Mouse (Mus musculus): ENCODE measurements at regions not wholly inside any gene's neighbourhood (a gene's known extent, or its start where the extent isn't known, plus 50 kb on each side); places are given as distances from the start of the nearest gene placed in this dataset.

DNA sequence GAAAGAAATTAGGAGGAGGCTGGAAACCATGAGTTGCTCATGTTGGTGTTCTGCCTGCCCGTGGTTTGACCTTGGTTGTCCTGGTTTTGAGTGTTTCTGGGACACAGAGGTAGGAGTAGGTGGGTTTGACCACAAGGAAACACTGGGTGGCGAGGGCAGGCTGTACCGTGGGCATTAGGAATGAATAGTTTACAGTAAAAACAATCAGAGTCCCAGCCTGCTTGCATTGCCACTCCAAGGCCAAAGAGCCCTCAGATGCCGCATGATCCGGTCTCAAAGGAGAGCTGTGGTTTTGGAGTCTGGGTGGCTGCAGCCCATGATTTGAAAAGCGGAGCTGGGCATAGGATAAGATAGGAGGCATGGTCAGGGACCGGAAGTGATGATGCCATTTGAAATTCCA is 212.0 kb downstream of the 4933412E24Rik start:
- DNase-seq: no peak
- Histone ChIP-seq H3K4me3 (replicated peaks; ENCODE audit: extremely low read depth, low read depth, low read length) (no peak overlapping the region), H3K4me1 (ENCODE audit: control insufficient read depth, insufficient read depth, low read length) (0 out of 2 replicates have a peak, but pooled peaks cover 2% of the 10 kb centered on the region)
- TF ChIP-seq POLR2A (IDR thresholded peaks at IDR 0.05; ENCODE audit: borderline replicate concordance, extremely low read depth, low read depth, low read length) (no peak), CTCF (IDR thresholded peaks at IDR 0.05; ENCODE audit: insufficient read depth, low read length) (no peak)
- WGBS: 67% methylated on average over 7 of the region's 7 CpGs

DNA sequence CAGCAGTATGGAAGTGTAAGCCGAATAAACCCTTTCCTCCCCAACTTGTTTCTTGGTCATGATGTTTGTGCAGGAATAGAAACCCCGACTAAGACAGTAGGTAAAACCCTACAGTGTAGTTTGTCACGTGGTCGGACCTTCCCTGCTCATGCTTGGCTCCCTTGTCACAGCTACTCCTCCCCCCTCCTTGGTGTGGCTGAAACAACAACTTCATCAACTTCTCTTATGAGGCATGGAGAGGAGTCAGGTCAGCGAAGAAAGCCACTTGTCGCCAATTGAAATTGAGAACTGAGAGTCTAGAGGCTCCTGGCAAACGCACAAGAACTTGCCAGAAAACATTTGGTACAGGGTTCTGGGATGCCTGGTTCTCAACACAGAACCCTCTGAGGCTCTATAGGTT is 214.1 kb downstream of the 4933412E24Rik start:
- DNase-seq: peak; percentile 30
- Histone ChIP-seq H3K4me3 (replicated peaks; ENCODE audit: extremely low read depth, low read depth, low read length) (no peak overlapping the region), H3K4me1 (ENCODE audit: control insufficient read depth, insufficient read depth, low read length) (0 out of 2 replicates have a peak, but pooled peaks cover 2% of the 10 kb centered on the region)
- 68% methylated on average over 7 of the region's 7 CpGs for WGBS
- TF ChIP-seq POLR2A (IDR thresholded peaks at IDR 0.05; ENCODE audit: borderline replicate concordance, extremely low read depth, low read depth, low read length) (no peak), CTCF (IDR thresholded peaks at IDR 0.05; ENCODE audit: insufficient read depth, low read length) (no peak)

DNA sequence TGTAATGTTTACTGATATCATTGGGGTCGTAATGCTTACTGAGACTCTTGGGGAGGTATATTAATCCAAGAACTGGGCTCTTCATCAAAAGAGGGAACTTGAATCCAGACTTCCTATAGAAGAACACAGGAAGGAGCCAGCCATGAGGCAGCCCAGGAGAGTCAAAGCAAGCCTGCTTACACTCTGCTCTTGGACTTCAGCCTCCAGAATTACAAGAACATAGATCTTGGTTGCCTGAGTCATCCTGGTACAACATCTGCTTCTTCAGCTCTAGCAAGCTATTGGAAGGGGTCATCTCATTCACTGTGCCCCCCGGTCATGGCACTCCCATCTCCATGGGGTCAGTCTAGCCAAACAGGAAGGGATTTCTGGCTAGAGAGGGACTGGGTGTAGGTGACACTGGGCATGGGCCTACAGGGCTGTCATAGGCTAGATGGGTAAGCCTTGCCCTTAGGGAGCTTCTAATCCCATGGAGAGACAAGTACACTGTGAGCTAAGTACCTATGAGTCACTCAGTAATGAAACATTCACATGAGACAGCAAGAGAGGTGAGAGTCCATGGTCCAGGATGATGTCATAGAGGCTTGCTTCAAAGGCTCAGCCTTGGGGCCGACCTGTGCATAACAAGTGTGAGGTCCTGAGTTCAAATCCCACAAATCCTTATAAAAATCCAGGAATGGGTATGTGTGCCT is 217.1 kb downstream of the 4933412E24Rik start:
- Histone ChIP-seq H3K4me3 (replicated peaks; ENCODE audit: extremely low read depth, low read depth, low read length) (no peak overlapping the region), H3K4me1 (ENCODE audit: control insufficient read depth, insufficient read depth, low read length) (no peaks in the 10 kb centered on the region)
- no peak for TF ChIP-seq POLR2A (IDR thresholded peaks at IDR 0.05; ENCODE audit: borderline replicate concordance, extremely low read depth, low read depth, low read length)
- TF ChIP-seq CTCF (IDR thresholded peaks at IDR 0.05; ENCODE audit: insufficient read depth, low read length): no peak
- no peak for DNase-seq
- 83% methylated on average over 3 of the region's 3 CpGs for WGBS

DNA sequence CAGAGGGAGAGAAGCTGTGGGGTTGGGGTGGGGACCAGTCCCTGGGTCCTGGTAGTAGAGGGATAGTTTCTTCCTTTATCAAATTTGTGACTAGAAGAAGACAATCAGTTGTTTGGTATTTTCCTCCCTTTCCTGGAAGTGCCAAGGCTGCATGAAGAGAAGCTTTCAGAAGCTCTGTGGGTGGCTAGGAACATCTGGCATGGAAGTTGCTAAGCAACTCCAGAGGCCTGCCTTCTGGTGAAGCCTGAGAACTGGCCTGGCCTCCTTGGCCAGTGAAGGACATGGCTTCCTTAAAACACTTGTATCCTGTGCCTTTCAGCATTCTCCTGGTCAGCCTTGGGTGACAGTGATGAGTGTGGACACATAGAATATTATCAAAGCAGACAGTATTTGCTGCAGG is 217.9 kb downstream of the 4933412E24Rik start:
- H3K4me1 ChIP-seq (ENCODE audit: control insufficient read depth, insufficient read depth, low read length): no peaks in the 10 kb centered on the region
- TF ChIP-seq POLR2A (IDR thresholded peaks at IDR 0.05; ENCODE audit: borderline replicate concordance, extremely low read depth, low read depth, low read length) (no peak), CTCF (IDR thresholded peaks at IDR 0.05; ENCODE audit: insufficient read depth, low read length) (no peak)
- DNase-seq: no peak

DNA sequence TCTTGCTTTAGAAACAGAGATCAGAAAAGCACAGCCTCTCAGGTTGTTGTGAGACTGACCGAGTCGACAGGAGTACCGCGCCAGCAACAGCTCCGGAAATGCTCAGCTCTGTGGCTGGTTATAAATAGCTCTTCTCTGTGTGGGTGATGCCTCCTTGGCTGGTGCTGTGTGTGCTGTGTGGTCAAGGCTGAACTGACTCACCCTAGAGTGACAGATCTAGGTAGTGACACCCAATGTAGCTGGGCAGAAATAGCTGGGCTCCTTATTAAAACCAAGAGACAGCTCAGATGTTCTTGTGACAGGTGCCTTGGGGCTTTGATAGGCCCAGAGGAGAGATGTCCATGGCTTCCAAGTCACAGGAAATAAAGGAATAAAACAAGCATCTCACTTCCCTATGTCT is 220.7 kb downstream of the 4933412E24Rik start:
- no peak overlapping the region for H3K4me3 ChIP-seq (replicated peaks; ENCODE audit: extremely low read depth, low read depth, low read length)
- 43% methylated on average over 5 of the region's 5 CpGs for WGBS
- TF ChIP-seq CTCF (IDR thresholded peaks at IDR 0.05; ENCODE audit: insufficient read depth, low read length): no peak
- no peak for TF ChIP-seq POLR2A (IDR thresholded peaks at IDR 0.05; ENCODE audit: borderline replicate concordance, extremely low read depth, low read depth, low read length)
- no peaks in the 10 kb centered on the region for H3K4me1 ChIP-seq (ENCODE audit: control insufficient read depth, insufficient read depth, low read length)
- no peak for DNase-seq

More for the DNA sequence above, 217.9 kb downstream of the 4933412E24Rik start:
- no peak overlapping the region for H3K4me3 ChIP-seq (replicated peaks; ENCODE audit: extremely low read depth, low read depth, low read length)

DNA sequence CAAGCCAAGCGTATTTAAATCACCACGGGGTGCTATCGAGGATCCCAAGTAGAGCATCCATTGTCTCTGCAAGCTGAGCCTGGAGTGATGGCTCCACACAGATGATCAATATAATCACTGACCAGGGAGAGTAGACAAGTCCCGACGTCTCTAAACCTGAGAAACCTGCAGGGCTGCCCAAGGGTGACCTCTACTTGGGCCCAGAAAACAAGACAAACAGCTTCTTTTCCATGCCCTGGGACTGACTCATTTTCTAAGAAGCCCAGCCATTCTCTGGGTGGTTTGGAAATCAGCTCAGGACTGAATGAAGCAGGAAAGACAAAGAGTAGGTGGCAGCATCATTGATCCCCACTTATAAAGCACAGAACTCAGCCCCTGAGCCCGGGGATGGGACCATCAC is 221.5 kb downstream of the 4933412E24Rik start:
- Histone ChIP-seq H3K4me3 (replicated peaks; ENCODE audit: extremely low read depth, low read depth, low read length) (no peak overlapping the region), H3K4me1 (ENCODE audit: control insufficient read depth, insufficient read depth, low read length) (no peaks in the 10 kb centered on the region)
- no peak for TF ChIP-seq POLR2A (IDR thresholded peaks at IDR 0.05; ENCODE audit: borderline replicate concordance, extremely low read depth, low read depth, low read length)
- no peak for TF ChIP-seq CTCF (IDR thresholded peaks at IDR 0.05; ENCODE audit: insufficient read depth, low read length)
- no peak for DNase-seq
- 83% methylated on average over 6 of the region's 6 CpGs for WGBS

DNA sequence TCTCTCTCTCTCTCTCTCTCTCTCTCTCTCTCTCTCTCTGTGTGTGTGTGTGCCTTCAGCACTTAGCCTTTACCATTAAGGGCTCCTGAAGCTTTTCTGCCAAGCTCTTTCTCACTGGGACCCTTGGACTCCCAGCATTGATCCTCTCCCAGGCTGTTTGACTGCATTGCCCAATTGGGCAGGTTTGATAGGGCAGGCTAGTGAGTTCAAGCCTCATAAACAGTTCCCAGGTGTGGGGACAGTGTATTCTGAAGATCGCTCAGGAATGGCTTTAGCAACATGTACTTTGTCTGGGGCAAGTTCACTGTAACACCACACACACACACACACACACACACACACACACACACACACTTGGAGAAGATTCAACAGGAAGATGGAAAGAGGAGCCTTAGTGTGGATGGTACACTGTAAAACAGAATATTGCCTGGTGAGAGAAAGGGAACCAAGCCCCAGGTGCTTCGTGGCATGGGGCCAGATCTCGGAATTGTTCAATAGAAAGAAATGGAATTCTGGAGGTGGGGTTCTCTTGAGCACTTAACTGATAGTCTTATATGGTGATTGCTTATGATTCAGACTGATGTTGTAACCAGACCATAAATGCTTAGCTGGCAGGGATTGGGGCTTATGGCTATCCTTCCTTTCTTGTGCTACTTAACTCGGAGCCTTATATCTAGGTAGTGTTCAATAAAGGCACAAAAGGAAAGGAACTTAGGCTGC is 229.5 kb downstream of the 4933412E24Rik start:
- no peak for DNase-seq
- H3K4me3 ChIP-seq (replicated peaks; ENCODE audit: extremely low read depth, low read depth, low read length): no peak overlapping the region
- no peak for TF ChIP-seq POLR2A (IDR thresholded peaks at IDR 0.05; ENCODE audit: borderline replicate concordance, extremely low read depth, low read depth, low read length)
- TF ChIP-seq CTCF (IDR thresholded peaks at IDR 0.05; ENCODE audit: insufficient read depth, low read length): no peak
- peaks cover 3% of the 10 kb centered on the region; the same call in 1 of the 2 replicates for H3K4me1 ChIP-seq (ENCODE audit: control insufficient read depth, insufficient read depth, low read length)
- WGBS: 71% methylated on average over 4 of the region's 4 CpGs

DNA sequence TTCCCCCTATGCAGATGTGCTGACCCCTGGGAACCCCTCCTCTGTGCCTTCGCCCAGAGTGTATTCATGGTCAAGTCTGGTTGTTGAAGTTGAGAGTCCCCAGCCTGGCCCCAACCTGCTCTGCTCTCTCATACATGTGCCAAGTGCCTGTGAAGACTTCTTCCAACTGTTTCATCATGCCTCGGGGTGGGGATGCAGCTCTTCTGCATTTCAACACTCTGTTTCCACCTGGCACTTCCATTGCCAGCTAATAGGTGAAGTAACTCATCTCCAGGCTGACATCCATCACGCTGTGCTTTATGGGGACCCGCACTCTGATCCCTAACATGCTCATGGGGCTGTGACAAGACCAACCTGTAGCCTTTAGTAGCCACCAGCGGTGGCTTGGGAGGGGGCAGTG is 230.4 kb downstream of the 4933412E24Rik start:
- no peak overlapping the region for H3K4me3 ChIP-seq (replicated peaks; ENCODE audit: extremely low read depth, low read depth, low read length)
- TF ChIP-seq POLR2A (IDR thresholded peaks at IDR 0.05; ENCODE audit: borderline replicate concordance, extremely low read depth, low read depth, low read length) (no peak), CTCF (IDR thresholded peaks at IDR 0.05; ENCODE audit: insufficient read depth, low read length) (no peak)
- H3K4me1 ChIP-seq (ENCODE audit: control insufficient read depth, insufficient read depth, low read length): peaks cover 3% of the 10 kb centered on the region; the same call in 1 of the 2 replicates
- DNase-seq: no peak
- 78% methylated on average over 5 of the region's 5 CpGs for WGBS

DNA sequence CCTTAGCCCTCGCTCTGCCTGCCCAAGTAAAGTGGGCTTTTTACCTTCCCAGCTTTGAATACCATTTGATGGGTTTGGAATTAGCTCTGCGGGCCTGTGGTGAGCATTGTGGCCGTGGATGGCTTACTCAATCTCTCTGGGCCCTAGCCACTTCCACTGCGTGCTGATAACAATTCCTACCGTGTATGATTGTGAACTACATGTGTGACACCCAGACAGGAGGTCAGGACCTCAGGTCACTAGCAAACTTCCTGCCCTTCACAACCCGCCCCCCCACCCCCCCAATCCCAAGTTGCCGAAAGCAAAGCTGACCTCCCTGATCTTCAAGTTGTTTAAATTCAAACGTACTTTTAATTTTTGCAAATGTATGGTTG is 231.9 kb downstream of the 4933412E24Rik start:
- TF ChIP-seq CTCF (IDR thresholded peaks at IDR 0.05; ENCODE audit: insufficient read depth, low read length) (no peak), POLR2A (IDR thresholded peaks at IDR 0.05; ENCODE audit: borderline replicate concordance, extremely low read depth, low read depth, low read length) (no peak)
- 49% methylated on average over 8 of the region's 8 CpGs for WGBS
- no peak for DNase-seq
- Histone ChIP-seq H3K4me3 (replicated peaks; ENCODE audit: extremely low read depth, low read depth, low read length) (no peak overlapping the region), H3K4me1 (ENCODE audit: control insufficient read depth, insufficient read depth, low read length) (peaks cover 3% of the 10 kb centered on the region; the same call in 1 of the 2 replicates)

Measured in lung, adult 2 months (tissue).